Mouse (Mus musculus) forebrain, embryonic 16.5 days (tissue): ENCODE results near the gene Fam57b. TPM values are rescaled to one million over a fixed set of nuclear protein-coding genes. Genes with fewer than 3 reads are reported as not detected.

ENCODE experiments used
- ATAC-seq: fragments of 200-750 bp; cut with Nextera tagmentation; 2 replicates; pipeline ENCODE4 v1.8.0; 2017; ENCODE audit warnings: mild to moderate bottlenecking, moderate library complexity
- H3K27ac ChIP-seq: fragments of 300-500 bp; sonication (generic); 2 replicates; pipeline ENCODE4 v1.5.1; 2014; ENCODE audit warnings: low read length, control low read depth
- H3K27me3 ChIP-seq: fragments of 300-500 bp; sonication (generic); replicated peaks from 2 replicates; pipeline ENCODE4 v1.6.1; 2014; ENCODE audit warnings: low read length; ENCODE audit not compliant: control insufficient read depth, insufficient read depth
- H3K36me3 ChIP-seq: fragments of 300-500 bp; sonication (generic); 2 replicates; pipeline ENCODE4 v1.6.1; 2014; ENCODE audit not compliant: control insufficient read depth, insufficient read depth
- H3K4me1 ChIP-seq: fragments of 300-500 bp; sonication (generic); replicated peaks from 2 replicates; pipeline ENCODE4 v1.6.1; 2014; ENCODE audit warnings: low read length; ENCODE audit not compliant: control insufficient read depth, insufficient read depth
- H3K4me2 ChIP-seq: fragments of 300-500 bp; sonication (generic); 2 replicates; pipeline ENCODE4 v1.6.1; 2014; ENCODE audit warnings: mild to moderate bottlenecking, low read length, control low read depth
- H3K4me3 ChIP-seq: fragments of 300-500 bp; sonication (generic); replicated peaks from 2 replicates; pipeline ENCODE4 v1.5.1; 2014; ENCODE audit warnings: mild to moderate bottlenecking, low read length, control low read depth
- H3K9ac ChIP-seq: fragments of 300-500 bp; sonication (generic); replicated peaks from 2 replicates; pipeline ENCODE4 v1.6.1; 2014; ENCODE audit warnings: low read depth, low read length, control low read depth
- H3K9me3 ChIP-seq: fragments of 300-500 bp; sonication (generic); 2 replicates; pipeline ENCODE4 v1.6.1; 2016; ENCODE audit warnings: low read length; ENCODE audit not compliant: control insufficient read depth
- WGBS: fragments of 180-500 bp; shearing (Covaris S2); extraction: QIAGEN DNeasy Blood & Tissue Kit; methylation state at CpG from one replicate; pipeline ENCODE4 v1.1.7; 2014; 5-methylcytosine and 5-hydroxymethylcytosine counted together
- polyA plus RNA-seq: library from polyadenylated mRNA; unstranded; fragments of >200 nt; fragmentation: Nextera tagmentation; extraction: Ambion mirVana; gene quantifications from 2 replicates; pipeline ENCODE4 v1.2.1, GENCODE M21; 2015

The Fam57b gene
- polyA plus RNA-seq, 1 experiment from 2014 or later: 40.4 TPM

DNA sequence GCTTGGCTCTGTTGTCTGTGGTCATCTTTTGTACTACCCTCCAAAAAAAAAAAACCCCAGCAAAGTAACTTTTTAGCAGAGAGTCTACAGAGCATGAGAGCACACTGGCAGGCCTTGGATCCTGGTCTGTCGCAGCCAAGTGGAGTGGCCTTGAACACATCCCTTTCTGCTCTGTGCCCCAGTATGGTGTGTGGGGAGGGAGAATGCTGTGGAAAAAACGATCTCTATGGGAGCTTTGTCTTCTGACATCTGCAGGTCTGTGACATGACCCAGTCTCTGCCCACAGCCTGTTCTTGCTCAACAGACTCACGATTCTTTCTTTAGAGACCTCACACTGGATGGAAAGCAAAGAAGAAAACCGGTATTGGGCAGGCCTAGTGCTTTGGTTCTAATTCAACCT is 36.5 kb upstream of the Fam57b start:
- Histone ChIP-seq H3K27ac (peak overlapping the region; percentile 87), H3K9me3 (no peaks in the 10 kb centered on the region), H3K9ac (peak overlapping the region; percentile 95), H3K4me2 (peak overlapping the region; percentile 85), H3K4me3 (peak overlapping the region; percentile 88), H3K4me1 (peaks cover 36% of the 10 kb centered on the region), H3K27me3 (no peaks in the 10 kb centered on the region), H3K36me3 (peaks cover 6% of the 10 kb centered on the region; the same call in 1 of the 2 replicates)
- no peak for ATAC-seq
- 59% methylated on average over 4 of the region's 4 CpGs for WGBS

DNA sequence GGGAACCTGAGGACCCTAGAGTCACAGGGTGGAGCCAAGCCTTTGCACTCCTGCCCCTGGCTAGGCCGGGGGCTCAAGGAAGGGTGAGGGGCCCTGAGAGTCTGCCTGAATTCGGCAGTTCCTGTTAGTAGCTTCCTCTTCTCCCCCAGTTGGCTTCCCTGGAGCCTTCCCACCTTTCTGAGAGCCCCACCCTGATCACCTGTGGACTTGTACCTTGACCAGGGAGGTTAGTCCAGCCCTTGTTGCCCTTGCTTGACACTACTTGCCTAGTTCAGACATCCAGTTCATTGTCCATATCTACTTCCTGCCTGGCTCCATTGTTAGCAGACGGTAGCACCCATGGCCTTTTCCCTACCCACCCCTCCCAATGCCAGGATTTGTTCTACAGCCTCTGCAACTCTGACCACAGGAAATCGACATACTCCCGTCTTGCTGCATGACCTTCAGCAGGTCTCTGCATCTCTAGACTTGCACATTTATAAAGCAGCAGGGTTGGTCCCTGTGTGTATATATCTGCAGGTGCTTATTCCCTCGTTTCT is 35.9 kb upstream of the Fam57b start:
- Histone ChIP-seq H3K4me3 (peak overlapping the region; percentile 88; the same call in 1 of the 2 replicates), H3K27me3 (no peaks in the 10 kb centered on the region), H3K9ac (no peak overlapping the region), H3K9me3 (no peaks in the 10 kb centered on the region), H3K27ac (peak overlapping the region; percentile 84), H3K4me2 (peak overlapping the region; percentile 85; the same call in 1 of the 2 replicates), H3K36me3 (peaks cover 6% of the 10 kb centered on the region; the same call in 1 of the 2 replicates), H3K4me1 (peaks cover 36% of the 10 kb centered on the region)
- 70% methylated on average over 6 of the region's 6 CpGs for WGBS
- ATAC-seq: no peak

- Histone ChIP-seq H3K36me3 (peaks cover 8% of the 10 kb centered on the region; the same call in 1 of the 2 replicates), H3K9ac (peak overlapping the region; percentile 48), H3K9me3 (no peaks in the 10 kb centered on the region), H3K4me1 (peaks cover 36% of the 10 kb centered on the region), H3K27ac (peak overlapping the region; percentile 84), H3K4me2 (peak overlapping the region; percentile 54), H3K27me3 (no peaks in the 10 kb centered on the region), H3K4me3 (peak overlapping the region; percentile 36)
- WGBS: 53% methylated on average over 17 of the region's 17 CpGs
- ATAC-seq: peak; percentile 12; the same call in 1 of the 2 replicates
These were observed 34.9 kb upstream of the Fam57b start for GRCm38 (mm10) chr7:126762471-126763008.

DNA sequence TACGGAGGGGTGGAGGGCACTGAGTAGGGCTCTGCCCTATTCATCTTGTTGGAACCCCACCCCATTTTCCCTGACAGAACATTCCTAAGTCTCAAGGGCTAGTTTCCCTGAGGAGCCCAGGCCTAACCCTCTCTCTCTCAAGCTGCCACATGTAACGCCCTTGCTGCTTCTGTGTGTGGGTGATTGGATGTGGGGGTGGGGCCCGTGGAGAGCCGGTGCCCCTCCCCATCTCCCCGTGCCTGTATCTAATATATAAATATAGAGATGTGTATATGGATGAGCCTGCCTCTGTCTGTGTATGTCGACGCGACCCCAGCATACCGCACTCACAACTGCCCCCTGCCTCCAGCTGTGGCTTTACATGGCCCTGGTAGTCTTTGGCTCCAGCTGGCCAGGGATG is 31.9 kb upstream of the Fam57b start:
- Histone ChIP-seq H3K27me3 (no peaks in the 10 kb centered on the region), H3K9me3 (no peaks in the 10 kb centered on the region), H3K9ac (no peak overlapping the region), H3K4me3 (no peak overlapping the region), H3K27ac (no peak overlapping the region), H3K4me1 (peaks cover 29% of the 10 kb centered on the region), H3K36me3 (peaks cover 21% of the 10 kb centered on the region), H3K4me2 (no peak overlapping the region)
- WGBS: 86% methylated on average over 9 of the region's 9 CpGs
- no peak for ATAC-seq

GRCm38 (mm10) chr7:126766201-126766600 is 31.3 kb upstream of the Fam57b start, which contains the start of gene Gdpd3:
Gene Gdpd3 (plus strand): TSS chr7:126766334.
- H3K27me3 ChIP-seq: no peaks in the 10 kb centered on the region
- no peak within 1 kb of the TSS for H3K9ac ChIP-seq
- ATAC-seq: no peak
- H3K36me3 ChIP-seq: peaks cover 22% of the 10 kb centered on the region
- no peaks in the 10 kb centered on the region for H3K9me3 ChIP-seq
- no peak within 1 kb of the TSS for H3K27ac ChIP-seq
- no peak within 1 kb of the TSS for H3K4me3 ChIP-seq
- WGBS: 88% methylated on average over 16 of the region's 16 CpGs
- no peak within 1 kb of the TSS for H3K4me2 ChIP-seq
- H3K4me1 ChIP-seq: peaks cover 23% of the 10 kb centered on the region

DNA sequence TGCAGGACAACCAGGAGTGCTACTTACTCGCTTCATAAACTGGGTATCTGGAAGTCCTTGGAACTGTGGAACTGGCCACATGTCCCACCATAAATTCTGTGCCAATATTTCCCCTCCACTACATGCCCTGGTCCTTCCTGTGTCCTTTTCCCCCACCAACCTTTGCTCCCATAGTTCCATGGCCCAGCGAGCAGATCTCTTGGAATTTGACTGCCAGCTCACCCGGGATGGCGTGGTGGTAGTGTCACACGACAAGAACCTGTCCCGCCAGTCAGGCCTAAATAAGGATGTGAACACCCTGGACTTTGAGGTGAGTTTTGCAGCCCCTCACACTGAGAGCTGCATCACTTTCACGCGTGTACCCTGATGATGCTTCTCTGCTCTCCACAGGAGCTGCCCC is 30.5 kb upstream of the Fam57b start:
- ATAC-seq: no peak
- Histone ChIP-seq H3K9me3 (no peaks in the 10 kb centered on the region), H3K27me3 (no peaks in the 10 kb centered on the region), H3K36me3 (peaks cover 22% of the 10 kb centered on the region), H3K9ac (no peak overlapping the region), H3K4me1 (peaks cover 15% of the 10 kb centered on the region), H3K27ac (no peak overlapping the region), H3K4me2 (no peak overlapping the region), H3K4me3 (no peak overlapping the region)
- 93% methylated on average over 8 of the region's 8 CpGs for WGBS

GRCm38 (mm10) chr7:126770784-126771183 is 26.7 kb upstream of the Fam57b start:
- ATAC-seq: no peak
- H3K4me3 ChIP-seq: no peak overlapping the region
- H3K27me3 ChIP-seq: no peaks in the 10 kb centered on the region
- no peak overlapping the region for H3K4me2 ChIP-seq
- no peak overlapping the region for H3K27ac ChIP-seq
- no peaks in the 10 kb centered on the region for H3K9me3 ChIP-seq
- 87% methylated on average over 12 of the region's 12 CpGs for WGBS
- peaks cover under 1% of the 10 kb centered on the region for H3K4me1 ChIP-seq
- no peak overlapping the region for H3K9ac ChIP-seq
- peaks cover 16% of the 10 kb centered on the region for H3K36me3 ChIP-seq

DNA sequence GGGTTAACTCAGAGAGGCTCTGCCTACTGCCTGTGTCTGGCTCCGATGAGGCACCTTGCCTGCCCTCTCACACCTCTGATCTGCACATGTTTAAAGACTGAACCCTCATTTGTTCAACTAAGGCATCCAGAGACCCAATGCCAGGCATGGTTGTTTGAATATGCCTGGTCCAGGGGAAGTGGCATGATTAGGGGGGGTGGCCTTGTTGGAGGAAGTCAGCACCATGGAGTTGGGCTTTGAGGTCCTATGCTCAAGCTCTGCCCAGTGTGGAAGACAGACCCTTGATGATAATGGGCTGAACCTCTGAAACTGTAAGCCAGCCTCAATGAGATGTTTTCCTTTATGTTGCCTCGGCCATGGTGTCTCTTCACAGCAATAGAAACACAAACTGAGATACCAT is 24.1 kb upstream of the Fam57b start:
- Histone ChIP-seq H3K27me3 (no peaks in the 10 kb centered on the region), H3K27ac (no peak overlapping the region), H3K36me3 (peaks cover 9% of the 10 kb centered on the region), H3K4me3 (no peak overlapping the region), H3K9ac (no peak overlapping the region), H3K4me1 (peaks cover 21% of the 10 kb centered on the region), H3K4me2 (no peak overlapping the region), H3K9me3 (no peaks in the 10 kb centered on the region)
- 77% methylated on average over 2 of the region's 2 CpGs for WGBS
- ATAC-seq: no peak

DNA sequence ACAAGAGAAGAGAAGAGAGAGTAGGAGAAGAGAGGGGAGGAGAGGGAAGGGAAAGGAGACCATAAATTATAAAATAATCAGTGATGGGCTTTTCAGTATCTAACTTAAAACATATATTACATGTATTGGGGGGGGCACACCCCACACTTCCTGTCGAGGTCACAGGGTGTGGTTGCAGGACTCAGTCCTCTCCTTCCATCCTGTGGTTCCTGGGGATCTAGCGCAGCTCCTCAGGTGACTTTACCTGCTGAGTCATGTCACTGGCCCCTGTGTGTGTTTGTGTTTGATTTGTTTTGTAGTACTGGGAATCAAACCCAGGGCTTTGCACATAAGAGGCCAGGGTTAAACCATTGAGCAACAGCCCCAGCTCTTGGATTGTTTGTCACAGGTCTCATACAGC is 23.0 kb upstream of the Fam57b start:
- no peaks in the 10 kb centered on the region for H3K27me3 ChIP-seq
- no peak overlapping the region for H3K4me2 ChIP-seq
- H3K9ac ChIP-seq: no peak overlapping the region
- H3K4me1 ChIP-seq: peaks cover 27% of the 10 kb centered on the region
- WGBS: 90% methylated on average over 2 of the region's 2 CpGs
- H3K9me3 ChIP-seq: no peaks in the 10 kb centered on the region
- H3K4me3 ChIP-seq: no peak overlapping the region
- H3K36me3 ChIP-seq: peaks cover 6% of the 10 kb centered on the region; the same call in 1 of the 2 replicates
- ATAC-seq: no peak
- no peak overlapping the region for H3K27ac ChIP-seq
